Mouse (Mus musculus) liver, postnatal 0 days (tissue): ENCODE measurements at regions not wholly inside any gene's neighbourhood (a gene's known extent, or its start where the extent isn't known, plus 50 kb on each side); places are given as distances from the start of the nearest gene placed in this dataset.

Experiments
- CTCF ChIP-seq: sonication (generic); IDR thresholded peaks from 2 replicates; pipeline ENCODE4 v1.5.1; 2016; ENCODE audit warnings: antibody characterized with exemption, low read depth
- EP300 ChIP-seq: IDR thresholded peaks from 2 replicates; pipeline ENCODE4 v1.6.1; 2016; ENCODE audit warnings: antibody characterized with exemption, low read depth, mild to moderate bottlenecking

DNA sequence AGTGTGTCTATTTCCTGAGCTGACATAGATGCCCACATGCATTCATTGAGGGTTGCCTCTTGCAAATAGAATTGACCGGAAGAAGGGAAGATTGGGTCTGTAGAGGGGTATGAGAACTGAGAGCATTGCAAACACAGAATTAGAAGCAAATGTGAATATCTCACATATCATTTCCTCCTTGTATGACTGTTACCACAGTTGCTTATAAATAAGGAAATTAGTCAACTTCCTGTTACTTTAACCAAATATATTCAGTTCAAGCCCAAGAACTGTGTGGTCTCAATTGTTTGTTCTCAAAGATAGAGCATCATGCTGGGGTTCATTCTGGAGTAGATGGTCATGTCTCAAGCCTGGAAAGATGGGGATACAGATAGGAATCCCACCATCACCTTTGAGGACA is 535.6 kb downstream of the Gja1 start:
- TF ChIP-seq CTCF, result no peak
- TF ChIP-seq EP300, result no peak
